Mouse (Mus musculus): ENCODE measurements around the gene Nim1k. TPM values are rescaled to one million over a fixed set of nuclear protein-coding genes. Genes with fewer than 3 reads are reported as not detected.
"Not testable (repeated sequence)": the region's sequence is repeated elsewhere in the genome, so short reads cannot be mapped to it uniquely, and the experiment has no call there.

Nim1k gene
- total and polyA plus RNA-seq, 3 experiments: 0.01 to 0.11 TPM; not detected in 1

GRCm38 (mm10) chr13:119709388-119710267, 46.1 kb downstream of the Nim1k start:
- DNase-seq (ENCODE audit: low spot score) (no peak), ATAC-seq (ENCODE audit: extremely low read depth, insufficient number of reproducible peaks, low FRiP score, poor library complexity, severe bottlenecking) (no peak)
- Histone ChIP-seq H3K4me1 (ENCODE audit: insufficient read depth, low read depth, low read length) (peaks cover 35% of the 10 kb centered on the region), H3K36me3 (replicated peaks) (peaks cover 53% of the 10 kb centered on the region), H3K9me3 (replicated peaks) (no peaks in the 10 kb centered on the region), H3K27me3 (ENCODE audit: insufficient read depth, low read length) (no peaks in the 10 kb centered on the region), H3K4me3 (ENCODE audit: low read depth, low read length) (no peak overlapping the region)
- TF ChIP-seq TAL1 (conservative IDR thresholded peaks at IDR 0.05; ENCODE audit: low read depth, low read length) (no peak), GATA2 (IDR thresholded peaks at IDR 0.05; ENCODE audit: borderline replicate concordance, low read depth, low read length) (no peak), POLR2AphosphoS5 (IDR thresholded peaks at IDR 0.05; ENCODE audit: insufficient replicate concordance, low read depth, low read length) (no peak; the same call in 1 of the 2 replicates), GATA1 (IDR thresholded peaks at IDR 0.05; ENCODE audit: borderline replicate concordance, low read length) (no peak), CTCF (IDR thresholded peaks at IDR 0.05; ENCODE audit: low read depth, low read length) (no peak)

- peak; percentile 64 for ATAC-seq (ENCODE audit: extremely low read depth, insufficient number of reproducible peaks, low FRiP score, poor library complexity, severe bottlenecking)
- peak; percentile 34 for DNase-seq (ENCODE audit: low spot score)
- Histone ChIP-seq H3K36me3 (replicated peaks) (peaks cover 60% of the 10 kb centered on the region), H3K4me1 (ENCODE audit: insufficient read depth, low read depth, low read length) (peaks cover 35% of the 10 kb centered on the region), H3K27me3 (ENCODE audit: insufficient read depth, low read length) (no peaks in the 10 kb centered on the region), H3K4me3 (ENCODE audit: low read depth, low read length) (peak overlapping the region; percentile 20; the same call in 1 of the 2 replicates), H3K9me3 (replicated peaks) (no peaks in the 10 kb centered on the region)
- TF ChIP-seq TAL1 (conservative IDR thresholded peaks at IDR 0.05; ENCODE audit: low read depth, low read length) (peak; percentile 63), POLR2AphosphoS5 (IDR thresholded peaks at IDR 0.05; ENCODE audit: insufficient replicate concordance, low read depth, low read length) (no peak), GATA1 (IDR thresholded peaks at IDR 0.05; ENCODE audit: borderline replicate concordance, low read length) (no peak), GATA2 (IDR thresholded peaks at IDR 0.05; ENCODE audit: borderline replicate concordance, low read depth, low read length) (no peak), CTCF (IDR thresholded peaks at IDR 0.05; ENCODE audit: low read depth, low read length) (no peak)
These were observed 46.7 kb downstream of the Nim1k start for GRCm38 (mm10) chr13:119708941-119709340.

GRCm38 (mm10) chr13:119707906-119708305, 47.8 kb downstream of the Nim1k start:
- no peaks in the 10 kb centered on the region for H3K9me3 ChIP-seq (replicated peaks)
- peaks cover 70% of the 10 kb centered on the region for H3K36me3 ChIP-seq (replicated peaks)
- DNase-seq (ENCODE audit: low spot score) (no peak), ATAC-seq (ENCODE audit: extremely low read depth, insufficient number of reproducible peaks, low FRiP score, poor library complexity, severe bottlenecking) (no peak)
- no peak for TF ChIP-seq GATA2 (IDR thresholded peaks at IDR 0.05; ENCODE audit: borderline replicate concordance, low read depth, low read length)
- no peak for TF ChIP-seq POLR2AphosphoS5 (IDR thresholded peaks at IDR 0.05; ENCODE audit: insufficient replicate concordance, low read depth, low read length)
- TF ChIP-seq CTCF (IDR thresholded peaks at IDR 0.05; ENCODE audit: low read depth, low read length): no peak
- TF ChIP-seq GATA1 (IDR thresholded peaks at IDR 0.05; ENCODE audit: borderline replicate concordance, low read length): no peak
- no peak for TF ChIP-seq TAL1 (conservative IDR thresholded peaks at IDR 0.05; ENCODE audit: low read depth, low read length)
- no peaks in the 10 kb centered on the region for H3K27me3 ChIP-seq (ENCODE audit: insufficient read depth, low read length)
- no peak overlapping the region for H3K4me3 ChIP-seq (ENCODE audit: low read depth, low read length)
- H3K4me1 ChIP-seq (ENCODE audit: insufficient read depth, low read depth, low read length): peaks cover 35% of the 10 kb centered on the region

GRCm38 (mm10) chr13:119706953-119707352, 48.7 kb downstream of the Nim1k start:
- Histone ChIP-seq H3K4me3 (ENCODE audit: low read depth, low read length) (no peak overlapping the region), H3K9me3 (replicated peaks) (no peaks in the 10 kb centered on the region), H3K27me3 (ENCODE audit: insufficient read depth, low read length) (no peaks in the 10 kb centered on the region), H3K36me3 (replicated peaks) (peaks cover 77% of the 10 kb centered on the region), H3K4me1 (ENCODE audit: insufficient read depth, low read depth, low read length) (peaks cover 35% of the 10 kb centered on the region)
- no peak for DNase-seq (ENCODE audit: low spot score)
- ATAC-seq (ENCODE audit: extremely low read depth, insufficient number of reproducible peaks, low FRiP score, poor library complexity, severe bottlenecking): no peak
- TF ChIP-seq POLR2AphosphoS5 (IDR thresholded peaks at IDR 0.05; ENCODE audit: insufficient replicate concordance, low read depth, low read length) (no peak), TAL1 (conservative IDR thresholded peaks at IDR 0.05; ENCODE audit: low read depth, low read length) (no peak), GATA2 (IDR thresholded peaks at IDR 0.05; ENCODE audit: borderline replicate concordance, low read depth, low read length) (no peak), GATA1 (IDR thresholded peaks at IDR 0.05; ENCODE audit: borderline replicate concordance, low read length) (no peak), CTCF (IDR thresholded peaks at IDR 0.05; ENCODE audit: low read depth, low read length) (no peak)

- peaks cover 82% of the 10 kb centered on the region for H3K36me3 ChIP-seq (replicated peaks)
- H3K9me3 ChIP-seq (replicated peaks); DNase-seq (ENCODE audit: low spot score); H3K4me3 ChIP-seq (ENCODE audit: low read depth, low read length); H3K27me3 ChIP-seq (ENCODE audit: insufficient read depth, low read length); ATAC-seq (ENCODE audit: extremely low read depth, insufficient number of reproducible peaks, low FRiP score, poor library complexity, severe bottlenecking): not testable (repeated sequence)
- peaks cover 35% of the 10 kb centered on the region for H3K4me1 ChIP-seq (ENCODE audit: insufficient read depth, low read depth, low read length)
These were observed 49.3 kb downstream of the Nim1k start for GRCm38 (mm10) chr13:119706278-119706880.

GRCm38 (mm10) chr13:119704280-119704679, 51.4 kb downstream of the Nim1k start:
- H3K27me3 ChIP-seq (ENCODE audit: insufficient read depth, low read length): no peaks in the 10 kb centered on the region
- no peaks in the 10 kb centered on the region for H3K9me3 ChIP-seq (replicated peaks)
- peaks cover 84% of the 10 kb centered on the region for H3K36me3 ChIP-seq (replicated peaks)
- peaks cover 23% of the 10 kb centered on the region for H3K4me1 ChIP-seq (ENCODE audit: insufficient read depth, low read depth, low read length)
- TF ChIP-seq CTCF (IDR thresholded peaks at IDR 0.05; ENCODE audit: low read depth, low read length) (no peak), POLR2AphosphoS5 (IDR thresholded peaks at IDR 0.05; ENCODE audit: insufficient replicate concordance, low read depth, low read length) (no peak), TAL1 (conservative IDR thresholded peaks at IDR 0.05; ENCODE audit: low read depth, low read length) (no peak)
- H3K4me3 ChIP-seq (ENCODE audit: low read depth, low read length): no peak overlapping the region
- no peak for DNase-seq (ENCODE audit: low spot score)
- no peak for ATAC-seq (ENCODE audit: extremely low read depth, insufficient number of reproducible peaks, low FRiP score, poor library complexity, severe bottlenecking)
